Mouse (Mus musculus): ENCODE measurements around the gene Edaradd. TPM values are rescaled to one million over a fixed set of nuclear protein-coding genes. Genes with fewer than 3 reads are reported as not detected.
"Not testable (repeated sequence)": the region's sequence is repeated elsewhere in the genome, so short reads cannot be mapped to it uniquely, and the experiment has no call there.

Gene Edaradd
- polyA plus RNA-seq, 1 experiment from 2014 or later = 1.7 TPM

- peak; percentile 71 for ATAC-seq
- 33% methylated on average over 8 of the region's 8 CpGs for WGBS
- Histone ChIP-seq H3K4me3 (ENCODE audit: low read length) (no peak overlapping the region), H3K9me3 (ENCODE audit: control insufficient read depth, low read length) (no peaks in the 10 kb centered on the region), H3K27ac (ENCODE audit: low read length) (no peak overlapping the region), H3K27me3 (replicated peaks; ENCODE audit: control insufficient read depth, insufficient read depth, low read length) (no peaks in the 10 kb centered on the region), H3K36me3 (ENCODE audit: control insufficient read depth, insufficient read depth, low read length) (no peaks in the 10 kb centered on the region), H3K9ac (ENCODE audit: low read depth, low read length) (no peak overlapping the region), H3K4me2 (ENCODE audit: low read depth, low read length) (no peak overlapping the region), H3K4me1 (ENCODE audit: control insufficient read depth, insufficient read depth, low read length) (no peaks in the 10 kb centered on the region)
Measured at GRCm38 (mm10) chr13:12473724-12474378, 46.4 kb downstream of the Edaradd start.

DNA sequence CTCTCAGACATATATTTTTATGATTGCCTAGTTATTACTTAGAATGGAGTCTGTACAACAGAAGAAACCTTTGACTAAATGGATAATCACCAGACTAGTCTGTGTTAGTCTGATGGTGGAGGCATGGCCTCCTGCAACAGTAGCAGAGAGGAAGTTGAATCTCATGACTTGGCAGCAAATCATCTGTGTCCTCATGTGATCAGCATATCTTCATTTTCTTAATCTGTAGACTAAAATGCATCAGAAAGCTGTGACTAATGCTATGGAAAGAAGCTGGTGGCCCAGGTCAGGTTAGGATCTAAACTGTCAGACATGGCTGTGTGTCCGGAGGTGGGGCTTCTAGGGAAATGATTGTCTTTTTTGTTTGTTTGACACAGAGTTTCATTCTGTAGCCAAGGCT is 51.8 kb downstream of the Edaradd start:
- H3K36me3 ChIP-seq (ENCODE audit: control insufficient read depth, insufficient read depth, low read length) = no peaks in the 10 kb centered on the region
- H3K27ac ChIP-seq (ENCODE audit: low read length) = no peak overlapping the region
- H3K9me3 ChIP-seq (ENCODE audit: control insufficient read depth, low read length) = no peaks in the 10 kb centered on the region
- H3K9ac ChIP-seq (ENCODE audit: low read depth, low read length) = no peak overlapping the region
- H3K4me2 ChIP-seq (ENCODE audit: low read depth, low read length) = no peak overlapping the region
- no peak for ATAC-seq
- no peaks in the 10 kb centered on the region for H3K4me1 ChIP-seq (ENCODE audit: control insufficient read depth, insufficient read depth, low read length)
- H3K27me3 ChIP-seq (replicated peaks; ENCODE audit: control insufficient read depth, insufficient read depth, low read length) = no peaks in the 10 kb centered on the region
- 74% methylated on average over 1 of the region's 1 CpGs for WGBS
- H3K4me3 ChIP-seq (ENCODE audit: low read length) = no peak overlapping the region

DNA sequence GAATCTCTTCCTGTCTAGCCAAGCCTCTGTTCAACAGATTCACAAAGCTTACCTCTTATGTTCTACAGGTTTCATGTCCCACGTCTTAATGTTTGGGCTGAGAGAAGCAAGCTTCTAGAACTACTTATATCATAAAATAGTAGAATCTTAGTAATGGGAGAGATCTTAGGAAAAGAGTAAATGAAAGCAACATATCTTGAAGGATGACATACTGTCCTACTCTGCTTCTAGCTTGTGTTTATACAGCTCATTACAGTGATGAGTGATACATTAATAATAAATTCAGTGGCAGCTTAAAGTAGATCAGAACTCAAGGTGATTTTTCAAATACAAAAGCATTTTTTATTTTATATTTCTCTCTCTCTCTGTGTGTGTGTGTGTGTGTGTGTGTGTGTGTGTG is 55.4 kb downstream of the Edaradd start, which contains the start of gene Lgals8:
Lgals8 (minus strand) TSS at position 101 of the 400 bp plus-strand sequence.
- no peak within 1 kb of the TSS for H3K9ac ChIP-seq (ENCODE audit: low read depth, low read length)
- no peak within 1 kb of the TSS for H3K27ac ChIP-seq (ENCODE audit: low read length)
- no peak within 1 kb of the TSS for H3K4me3 ChIP-seq (ENCODE audit: low read length)
- H3K27me3 ChIP-seq (replicated peaks; ENCODE audit: control insufficient read depth, insufficient read depth, low read length) = no peaks in the 10 kb centered on the region
- H3K9me3 ChIP-seq (ENCODE audit: control insufficient read depth, low read length) = no peaks in the 10 kb centered on the region
- H3K4me1 ChIP-seq (ENCODE audit: control insufficient read depth, insufficient read depth, low read length) = peaks cover 2% of the 10 kb centered on the region; the same call in 1 of the 2 replicates
- WGBS = 85% methylated on average over 1 of the region's 1 CpGs
- no peak for ATAC-seq
- H3K4me2 ChIP-seq (ENCODE audit: low read depth, low read length) = no peak within 1 kb of the TSS
- H3K36me3 ChIP-seq (ENCODE audit: control insufficient read depth, insufficient read depth, low read length) = no peaks in the 10 kb centered on the region

DNA sequence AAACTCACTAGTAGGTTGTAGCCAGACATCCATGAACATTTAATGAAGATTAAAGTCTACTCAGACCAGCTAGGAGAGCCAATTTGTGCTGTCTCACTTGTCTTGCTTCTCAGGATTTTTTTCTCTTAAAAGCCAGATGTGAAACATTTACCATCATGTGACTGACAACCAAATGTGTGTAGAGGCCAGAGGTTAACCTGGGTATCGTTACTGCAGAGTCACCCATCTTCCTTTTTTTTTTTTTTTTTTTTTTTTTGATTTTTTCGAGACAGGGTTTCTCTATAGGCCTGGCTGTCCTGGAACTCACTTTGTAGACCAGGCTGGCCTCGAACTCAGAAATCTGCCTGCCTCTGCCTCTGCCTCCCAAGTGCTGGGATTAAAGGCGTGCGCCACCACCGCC is 56.1 kb downstream of the Edaradd start:
- whole genome bisulfite sequencing = 81% methylated on average over 6 of the region's 6 CpGs
- not testable (repeated sequence) for H3K4me1 ChIP-seq (ENCODE audit: control insufficient read depth, insufficient read depth, low read length); H3K27me3 ChIP-seq (replicated peaks; ENCODE audit: control insufficient read depth, insufficient read depth, low read length); H3K4me3 ChIP-seq (ENCODE audit: low read length); H3K4me2 ChIP-seq (ENCODE audit: low read depth, low read length); H3K9ac ChIP-seq (ENCODE audit: low read depth, low read length); H3K27ac ChIP-seq (ENCODE audit: low read length); H3K9me3 ChIP-seq (ENCODE audit: control insufficient read depth, low read length); ATAC-seq; H3K36me3 ChIP-seq (ENCODE audit: control insufficient read depth, insufficient read depth, low read length)

- Histone ChIP-seq H3K27me3 (replicated peaks; ENCODE audit: control insufficient read depth, insufficient read depth, low read length) (no peaks in the 10 kb centered on the region), H3K4me3 (ENCODE audit: low read length) (no peak overlapping the region), H3K9me3 (ENCODE audit: control insufficient read depth, low read length) (no peaks in the 10 kb centered on the region), H3K36me3 (ENCODE audit: control insufficient read depth, insufficient read depth, low read length) (no peaks in the 10 kb centered on the region), H3K4me2 (ENCODE audit: low read depth, low read length) (no peak overlapping the region), H3K9ac (ENCODE audit: low read depth, low read length) (no peak overlapping the region), H3K27ac (ENCODE audit: low read length) (no peak overlapping the region), H3K4me1 (ENCODE audit: control insufficient read depth, insufficient read depth, low read length) (peaks cover 3% of the 10 kb centered on the region; the same call in 1 of the 2 replicates)
- no peak for ATAC-seq
- WGBS = 76% methylated on average over 4 of the region's 4 CpGs
Measured at GRCm38 (mm10) chr13:12462623-12463022, 57.6 kb downstream of the Edaradd start.

DNA sequence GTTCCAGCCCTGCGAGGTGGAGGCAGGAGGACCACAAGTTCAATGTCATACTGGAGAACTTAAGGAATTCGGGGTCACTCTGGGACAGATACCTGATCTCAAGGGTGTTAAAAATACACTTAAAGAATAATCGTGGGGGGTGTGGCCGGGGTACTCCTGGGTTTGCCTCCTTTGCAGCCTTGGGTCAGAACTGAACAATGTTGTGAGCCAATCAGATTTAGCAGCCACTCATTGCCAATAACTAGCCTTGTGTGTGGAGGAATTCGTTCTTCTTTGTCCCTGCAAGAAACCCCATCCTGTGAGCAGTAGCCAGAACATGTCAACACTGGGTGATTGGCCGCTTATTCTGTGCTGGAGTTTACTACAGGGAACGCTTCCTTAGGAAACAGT is 58.5 kb downstream of the Edaradd start:
- WGBS = 2% methylated on average over 7 of the region's 7 CpGs
- peak overlapping the region; percentile 86 for H3K9ac ChIP-seq (ENCODE audit: low read depth, low read length)
- H3K27me3 ChIP-seq (replicated peaks; ENCODE audit: control insufficient read depth, insufficient read depth, low read length) = no peaks in the 10 kb centered on the region
- no peaks in the 10 kb centered on the region for H3K36me3 ChIP-seq (ENCODE audit: control insufficient read depth, insufficient read depth, low read length)
- peak overlapping the region; percentile 84 for H3K4me2 ChIP-seq (ENCODE audit: low read depth, low read length)
- peak overlapping the region; percentile 83 for H3K4me3 ChIP-seq (ENCODE audit: low read length)
- H3K9me3 ChIP-seq (ENCODE audit: control insufficient read depth, low read length) = no peaks in the 10 kb centered on the region
- H3K4me1 ChIP-seq (ENCODE audit: control insufficient read depth, insufficient read depth, low read length) = peaks cover 3% of the 10 kb centered on the region; the same call in 1 of the 2 replicates
- peak; percentile 34 for ATAC-seq
- H3K27ac ChIP-seq (ENCODE audit: low read length) = peak overlapping the region; percentile 21; the same call in 1 of the 2 replicates

DNA sequence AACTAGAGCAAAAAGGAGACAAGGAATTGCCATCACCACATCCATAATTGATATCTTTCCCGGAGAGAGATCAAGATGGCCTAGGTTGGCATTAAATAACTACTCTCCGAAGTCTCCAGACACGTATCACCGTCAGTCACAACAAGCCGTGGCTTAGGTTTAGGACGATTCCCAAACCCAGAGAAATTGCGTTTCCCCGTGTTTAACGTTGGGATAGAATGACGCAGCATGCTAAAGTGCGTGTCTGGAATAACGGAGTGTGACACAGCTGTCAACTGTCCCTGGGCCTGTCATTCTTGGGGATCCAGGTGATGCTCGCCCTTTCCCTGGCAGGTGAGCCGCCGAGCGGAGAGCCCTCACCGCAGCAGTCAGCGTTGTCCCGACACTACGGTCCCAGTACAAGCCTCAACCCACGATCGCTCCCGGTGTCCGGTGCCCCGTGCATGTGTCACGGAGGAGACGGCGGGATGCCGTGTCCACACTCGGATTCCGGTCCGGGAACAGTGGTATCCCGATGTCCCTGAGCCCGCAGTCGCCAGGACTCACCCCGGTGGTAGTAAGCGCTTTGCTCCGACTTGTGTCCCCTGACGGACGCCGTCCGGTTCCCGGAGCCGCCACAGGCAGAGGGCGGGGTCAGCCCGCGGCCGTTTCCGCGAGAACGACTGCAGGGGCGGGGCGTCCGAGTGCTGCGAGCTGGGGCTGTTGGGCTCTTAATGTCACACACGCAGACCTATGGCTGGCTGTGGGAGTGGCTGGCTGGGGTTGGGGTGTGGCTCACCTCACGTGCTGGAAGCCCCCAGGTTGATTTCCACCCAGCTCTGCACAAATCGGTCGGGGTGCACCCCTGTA is 59.1 kb downstream of the Edaradd start:
- H3K9me3 ChIP-seq (ENCODE audit: control insufficient read depth, low read length) = no peaks in the 10 kb centered on the region
- H3K4me1 ChIP-seq (ENCODE audit: control insufficient read depth, insufficient read depth, low read length) = peaks cover 3% of the 10 kb centered on the region; the same call in 1 of the 2 replicates
- H3K36me3 ChIP-seq (ENCODE audit: control insufficient read depth, insufficient read depth, low read length) = no peaks in the 10 kb centered on the region
- peak overlapping the region; percentile 86 for H3K9ac ChIP-seq (ENCODE audit: low read depth, low read length)
- no peaks in the 10 kb centered on the region for H3K27me3 ChIP-seq (replicated peaks; ENCODE audit: control insufficient read depth, insufficient read depth, low read length)
- ATAC-seq = peak; percentile 95
- peak overlapping the region; percentile 93 for H3K27ac ChIP-seq (ENCODE audit: low read length)
- under 1% methylated on average over 59 of the region's 59 CpGs for WGBS
- peak overlapping the region; percentile 84 for H3K4me2 ChIP-seq (ENCODE audit: low read depth, low read length)
- H3K4me3 ChIP-seq (ENCODE audit: low read length) = peak overlapping the region; percentile 83

GRCm38 (mm10) chr13:12460443-12460842 is 59.8 kb downstream of the Edaradd start:
- peak; percentile 39 for ATAC-seq
- H3K9me3 ChIP-seq (ENCODE audit: control insufficient read depth, low read length) = no peaks in the 10 kb centered on the region
- peak overlapping the region; percentile 86 for H3K9ac ChIP-seq (ENCODE audit: low read depth, low read length)
- H3K4me2 ChIP-seq (ENCODE audit: low read depth, low read length) = peak overlapping the region; percentile 84
- no peaks in the 10 kb centered on the region for H3K27me3 ChIP-seq (replicated peaks; ENCODE audit: control insufficient read depth, insufficient read depth, low read length)
- peaks cover 3% of the 10 kb centered on the region; the same call in 1 of the 2 replicates for H3K4me1 ChIP-seq (ENCODE audit: control insufficient read depth, insufficient read depth, low read length)
- H3K27ac ChIP-seq (ENCODE audit: low read length) = peak overlapping the region; percentile 93
- 4% methylated on average over 8 of the region's 8 CpGs for WGBS
- no peaks in the 10 kb centered on the region for H3K36me3 ChIP-seq (ENCODE audit: control insufficient read depth, insufficient read depth, low read length)
- H3K4me3 ChIP-seq (ENCODE audit: low read length) = peak overlapping the region; percentile 83

- ATAC-seq = peak; percentile 74
- Histone ChIP-seq H3K9me3 (ENCODE audit: control insufficient read depth, low read length) (no peaks in the 10 kb centered on the region), H3K4me3 (ENCODE audit: low read length) (no peak overlapping the region), H3K36me3 (ENCODE audit: control insufficient read depth, insufficient read depth, low read length) (0 out of 2 replicates have a peak, but pooled peaks cover 6% of the 10 kb centered on the region), H3K27ac (ENCODE audit: low read length) (peak overlapping the region; percentile 72), H3K27me3 (replicated peaks; ENCODE audit: control insufficient read depth, insufficient read depth, low read length) (no peaks in the 10 kb centered on the region), H3K4me1 (ENCODE audit: control insufficient read depth, insufficient read depth, low read length) (peaks cover 3% of the 10 kb centered on the region; the same call in 1 of the 2 replicates), H3K9ac (ENCODE audit: low read depth, low read length) (0 out of 2 replicates have a peak overlapping the region, but pooled peaks have one; percentile 30), H3K4me2 (ENCODE audit: low read depth, low read length) (no peak overlapping the region)
- 64% methylated on average over 7 of the region's 7 CpGs for WGBS
Measured at GRCm38 (mm10) chr13:12456711-12457110, 63.5 kb downstream of the Edaradd start.
